Mouse (Mus musculus) cerebellum, postnatal 10 days (tissue): Measurements from ENCODE around the gene Gm20388.
A peak's percentile ranks its signal among the peaks of the same experiment; 100 is the strongest.

Experiments used
- DNase-seq, 2 experiments: peaks; one replicate each; pipeline ENCODE4 v3.0.0; 2021; ENCODE audit warnings: mixed read lengths in 2 of 2

The Gm20388 gene

DNA sequence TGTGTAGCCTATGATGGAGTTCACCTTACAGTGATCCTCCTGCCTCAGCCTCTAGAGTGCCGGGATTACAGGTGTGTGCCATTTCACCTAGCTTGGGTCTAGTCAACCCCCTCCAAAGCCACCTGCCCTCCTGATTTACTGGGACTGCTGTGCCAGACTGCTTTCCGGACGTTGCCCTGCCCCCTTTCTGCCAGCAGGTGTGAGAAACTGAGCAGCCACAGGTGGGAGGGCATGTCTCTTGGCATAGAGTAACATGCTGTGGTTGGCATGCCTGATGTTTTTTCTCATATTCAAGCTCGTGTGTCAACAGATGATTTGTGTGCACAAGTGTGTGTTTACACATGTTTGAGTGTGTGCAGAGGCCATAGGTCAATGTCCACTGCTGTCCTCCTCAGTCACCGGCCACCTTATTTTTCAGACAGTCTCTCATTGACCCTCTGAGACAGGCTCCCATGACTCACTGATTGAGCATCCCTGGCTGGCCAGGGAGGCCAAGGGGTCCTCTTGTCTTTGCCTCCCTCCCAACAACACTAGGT lies 333.3 kb downstream of the Gm20388 start:
- no peak for DNase-seq

GRCm38 (mm10) chr8:120244553-120244952 lies 333.9 kb downstream of the Gm20388 start:
- DNase-seq = no peak

GRCm38 (mm10) chr8:120247618-120248017 lies 337.0 kb downstream of the Gm20388 start:
- DNase-seq = peak; percentile 52 to 62

DNA sequence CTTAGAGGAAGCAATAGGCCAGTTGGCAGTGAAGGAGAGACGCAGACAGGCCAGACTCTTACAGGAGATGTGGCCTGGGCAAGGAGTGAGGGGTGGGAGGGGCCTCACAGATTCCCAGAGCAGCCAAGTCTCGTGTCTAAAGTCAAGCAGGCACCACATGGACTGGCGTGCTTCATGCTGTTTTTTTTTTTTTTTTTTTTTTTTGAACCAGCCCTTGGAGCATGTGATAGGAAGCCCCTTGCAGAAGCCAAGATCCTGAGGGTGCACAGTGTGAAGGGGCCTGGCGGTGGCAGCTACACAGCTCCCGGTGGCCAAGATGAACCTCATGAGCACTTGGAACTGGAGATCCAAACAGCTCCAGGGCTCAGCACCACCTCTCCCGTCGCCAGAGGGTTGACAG lies 337.4 kb downstream of the Gm20388 start:
- peak; percentile 83 to 90 for DNase-seq

GRCm38 (mm10) chr8:120248451-120248850 lies 337.8 kb downstream of the Gm20388 start:
- DNase-seq = peak in 1 of 2 experiments; percentile 60

- no peak for DNase-seq
These were observed 339.2 kb downstream of the Gm20388 start for GRCm38 (mm10) chr8:120249800-120250336.

- peak in 1 of 2 experiments; percentile 39 for DNase-seq
These were observed 340.2 kb downstream of the Gm20388 start for GRCm38 (mm10) chr8:120250750-120251410.

- peak in 1 of 2 experiments; percentile 50 for DNase-seq
These were observed 340.9 kb downstream of the Gm20388 start for GRCm38 (mm10) chr8:120251411-120252035.

GRCm38 (mm10) chr8:120253626-120254025 lies 343.0 kb downstream of the Gm20388 start:
- peak in 1 of 2 experiments; percentile 37 for DNase-seq

DNA sequence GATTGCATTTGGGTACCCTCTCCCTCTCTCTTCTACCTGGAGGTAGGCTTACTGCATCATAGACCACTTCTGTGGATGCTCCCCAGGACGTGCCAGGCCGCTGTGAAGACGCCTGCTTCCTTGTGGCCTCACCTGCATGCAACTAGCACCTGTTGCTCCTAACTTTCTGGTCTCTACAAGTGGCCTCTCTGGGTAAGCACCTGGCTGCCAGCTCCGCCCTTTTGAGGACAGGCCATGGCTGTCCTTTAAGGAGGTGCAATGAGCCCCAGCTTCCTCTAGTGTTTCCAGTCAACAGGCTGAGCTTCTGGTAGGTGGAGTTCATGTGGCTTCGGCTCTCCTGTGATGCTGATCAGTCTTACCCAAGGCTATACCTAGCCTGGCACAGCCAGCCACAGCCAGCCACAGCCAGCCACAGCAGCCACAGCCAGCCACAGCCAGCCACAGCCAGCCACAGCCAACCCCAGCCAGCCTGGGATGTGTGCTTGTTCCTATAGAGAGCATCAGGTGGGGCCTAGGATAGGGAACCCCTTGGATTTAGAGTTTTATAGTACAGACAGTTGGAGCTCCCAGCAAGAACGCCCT lies 344.9 kb downstream of the Gm20388 start:
- no peak for DNase-seq

- peak in 1 of 2 experiments; percentile 73 for DNase-seq
These were observed 346.3 kb downstream of the Gm20388 start for GRCm38 (mm10) chr8:120256958-120257357.

GRCm38 (mm10) chr8:120259206-120259605 lies 348.6 kb downstream of the Gm20388 start:
- DNase-seq = no peak

GRCm38 (mm10) chr8:120260677-120261076 lies 350.0 kb downstream of the Gm20388 start:
- DNase-seq = no peak

DNA sequence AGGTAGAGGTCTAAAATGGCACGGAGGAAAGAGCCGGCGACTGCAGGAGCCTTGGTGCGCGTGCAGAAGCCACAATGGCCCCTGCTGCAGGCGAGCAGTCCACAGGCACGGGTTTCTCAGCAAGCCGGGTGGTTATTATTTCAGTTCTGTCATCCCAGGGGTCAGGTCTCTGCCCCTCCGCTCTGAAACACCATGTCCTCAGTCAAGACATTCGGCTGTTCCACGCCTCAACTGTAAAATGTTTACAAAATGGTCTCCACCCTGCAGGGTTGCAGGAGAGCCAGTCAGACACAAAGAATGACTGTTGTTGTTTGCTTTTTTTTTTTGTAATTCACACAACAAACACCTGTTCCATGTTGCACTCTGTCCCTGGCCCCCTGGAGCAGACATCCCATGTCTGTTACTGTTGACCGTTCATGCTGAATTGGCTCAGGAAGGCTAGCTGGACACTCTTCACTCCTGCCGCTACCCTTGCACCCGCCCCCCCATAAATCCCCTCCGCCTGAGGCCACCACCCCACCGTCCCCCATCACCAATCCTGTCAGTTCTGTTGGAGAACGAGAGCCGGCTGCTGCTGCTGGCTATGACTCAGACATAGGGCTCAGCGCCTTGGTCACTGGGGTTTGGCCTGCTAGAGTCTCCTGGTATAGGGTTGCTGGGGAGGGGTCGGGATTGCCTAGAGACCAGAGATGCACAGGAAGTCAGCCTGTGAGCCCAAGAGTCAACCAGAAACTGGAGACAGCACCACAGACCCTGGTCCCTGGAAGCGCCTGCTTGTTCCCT lies 350.9 kb downstream of the Gm20388 start:
- DNase-seq = no peak

- DNase-seq = no peak
These were observed 353.2 kb downstream of the Gm20388 start for GRCm38 (mm10) chr8:120263879-120264278.

DNA sequence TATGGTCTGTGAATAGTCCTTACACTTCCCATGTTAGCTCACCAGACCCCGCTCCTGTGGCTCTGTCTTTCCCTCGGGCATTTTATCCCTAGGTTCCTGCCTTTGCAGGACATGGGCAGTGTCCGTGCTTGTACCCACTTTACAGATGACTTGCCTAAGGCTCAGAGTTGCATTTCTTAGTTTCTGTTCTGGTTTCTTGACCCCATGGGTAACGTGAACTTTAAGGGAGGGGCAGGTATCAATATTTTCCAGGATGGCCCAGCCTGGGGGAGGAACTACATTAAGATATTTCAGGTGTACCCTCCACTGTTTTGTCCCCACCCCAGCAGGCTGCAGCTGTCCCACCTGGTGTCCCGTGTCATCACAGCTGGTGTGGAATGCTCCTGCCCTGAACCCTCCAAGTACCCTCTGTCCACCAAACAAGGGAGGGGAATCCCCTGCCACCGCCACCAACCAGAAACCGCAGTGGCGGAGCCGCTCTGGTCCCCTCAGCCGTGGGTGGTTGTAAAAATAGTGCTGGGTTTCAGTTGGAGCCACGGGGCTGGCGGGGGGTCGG lies 353.8 kb downstream of the Gm20388 start:
- DNase-seq = no peak

DNA sequence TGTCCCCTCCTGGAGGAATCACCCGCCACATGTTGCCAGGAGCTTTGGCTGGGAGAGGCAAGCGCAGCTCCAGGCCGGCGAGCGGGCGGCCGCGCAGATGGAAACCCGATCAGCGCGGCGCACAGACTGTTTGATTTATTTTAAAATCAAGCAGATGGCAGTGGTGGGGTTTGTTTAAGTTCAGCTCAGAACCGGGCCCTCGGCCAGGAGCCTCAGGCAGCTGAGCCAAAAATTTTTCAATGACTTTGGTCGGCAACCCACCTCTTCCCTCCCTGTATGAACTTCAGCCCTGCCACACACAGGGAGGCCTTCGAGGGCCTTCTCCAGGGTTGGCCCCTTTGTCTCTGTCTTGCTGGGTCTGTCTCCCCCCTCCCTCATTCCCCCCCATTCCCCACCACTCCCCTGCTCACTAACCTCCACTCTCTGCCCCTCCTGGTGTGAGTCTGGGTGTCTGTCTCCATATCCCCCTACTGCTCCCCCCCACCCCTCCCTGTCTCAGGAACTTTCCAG lies 354.4 kb downstream of the Gm20388 start:
- peak; percentile 89 to 93 for DNase-seq

- DNase-seq = peak; percentile 65 to 72
These were observed 354.8 kb downstream of the Gm20388 start for GRCm38 (mm10) chr8:120265471-120265870.

GRCm38 (mm10) chr8:120268541-120268980 lies 357.9 kb downstream of the Gm20388 start:
- DNase-seq = peak; percentile 81 to 87

DNA sequence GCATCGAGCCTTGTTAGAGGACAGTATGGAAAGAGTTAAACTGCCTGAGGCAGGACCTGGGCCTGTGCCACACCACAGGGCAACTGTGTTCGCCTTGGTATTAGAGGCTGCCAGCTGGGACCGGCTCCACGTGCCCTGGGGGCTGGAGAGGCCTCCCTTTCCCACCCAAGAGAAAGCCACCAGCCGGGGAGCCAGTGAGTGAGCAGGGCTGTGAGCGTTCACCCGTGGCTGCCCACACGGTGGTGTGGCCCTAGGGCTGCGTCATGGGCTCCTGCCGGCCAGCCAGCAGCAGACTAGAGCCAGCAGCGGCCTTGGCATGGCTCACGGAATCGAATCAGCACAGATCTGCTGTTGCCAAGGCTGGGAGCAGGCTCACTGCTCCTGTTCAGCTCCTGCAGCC lies 359.8 kb downstream of the Gm20388 start:
- peak; percentile 82 to 91 for DNase-seq

DNA sequence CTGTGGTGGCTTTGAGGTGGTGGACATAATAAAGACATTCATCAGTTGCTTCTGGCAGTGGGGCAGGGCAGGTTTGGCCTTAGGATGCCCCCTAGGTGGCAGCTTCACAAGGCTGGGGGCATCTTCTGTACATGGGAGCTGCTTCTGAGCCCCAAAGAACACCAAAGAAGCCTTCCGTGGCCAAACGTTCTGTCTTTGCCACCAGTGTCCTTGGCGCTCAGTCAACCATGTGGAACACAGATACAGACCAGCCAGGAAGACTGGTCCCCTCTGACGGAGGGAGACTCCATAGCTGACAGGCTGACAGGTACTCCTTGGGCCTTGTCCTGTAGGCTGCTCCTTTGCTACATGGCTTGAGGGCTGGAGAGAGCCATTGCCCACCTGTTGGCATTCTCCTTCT lies 362.8 kb downstream of the Gm20388 start:
- peak; percentile 40 to 48 for DNase-seq
